Mouse (Mus musculus): ENCODE results near the gene Chil1. TPM values are rescaled to one million over a fixed set of nuclear protein-coding genes. Genes with fewer than 3 reads are reported as not detected.

Chil1 gene
- polyA plus RNA-seq, 1 experiment from 2014 or later: 2.5 TPM

- Histone ChIP-seq H3K36me3 (no peaks in the 10 kb centered on the region), H3K27ac (no peak overlapping the region), H3K4me3 (no peak overlapping the region), H3K27me3 (replicated peaks) (peaks cover 24% of the 10 kb centered on the region), H3K9me3 (no peaks in the 10 kb centered on the region), H3K4me2 (replicated peaks) (no peak overlapping the region), H3K9ac (no peak overlapping the region), H3K4me1 (peaks cover 16% of the 10 kb centered on the region)
- WGBS: 73% methylated on average over 5 of the region's 5 CpGs
- no peak for ATAC-seq (ENCODE audit: low FRiP score, low read depth)
These were observed 48.0 kb downstream of the Chil1 start for GRCm38 (mm10) chr1:134229806-134230575.

GRCm38 (mm10) chr1:134230638-134231228 is 48.8 kb downstream of the Chil1 start:
- ATAC-seq (ENCODE audit: low FRiP score, low read depth): no peak
- Histone ChIP-seq H3K27me3 (replicated peaks) (peaks cover 32% of the 10 kb centered on the region), H3K27ac (no peak overlapping the region), H3K9me3 (no peaks in the 10 kb centered on the region), H3K4me1 (peaks cover 22% of the 10 kb centered on the region), H3K4me3 (no peak overlapping the region), H3K9ac (no peak overlapping the region), H3K4me2 (replicated peaks) (no peak overlapping the region), H3K36me3 (no peaks in the 10 kb centered on the region)
- WGBS: 88% methylated on average over 10 of the region's 10 CpGs

- H3K4me2 ChIP-seq (replicated peaks): no peak overlapping the region
- 87% methylated on average over 3 of the region's 3 CpGs for WGBS
- ATAC-seq (ENCODE audit: low FRiP score, low read depth): no peak
- H3K9me3 ChIP-seq: no peaks in the 10 kb centered on the region
- no peak overlapping the region for H3K9ac ChIP-seq
- no peaks in the 10 kb centered on the region for H3K36me3 ChIP-seq
- H3K27ac ChIP-seq: no peak overlapping the region
- peaks cover 37% of the 10 kb centered on the region for H3K27me3 ChIP-seq (replicated peaks)
- H3K4me3 ChIP-seq: no peak overlapping the region
- peaks cover 22% of the 10 kb centered on the region for H3K4me1 ChIP-seq
These were observed 49.3 kb downstream of the Chil1 start for GRCm38 (mm10) chr1:134231270-134231669.

GRCm38 (mm10) chr1:134231681-134232080 is 49.7 kb downstream of the Chil1 start:
- Histone ChIP-seq H3K4me1 (peaks cover 22% of the 10 kb centered on the region), H3K4me3 (no peak overlapping the region), H3K27me3 (replicated peaks) (peaks cover 41% of the 10 kb centered on the region), H3K9ac (no peak overlapping the region), H3K36me3 (no peaks in the 10 kb centered on the region), H3K27ac (no peak overlapping the region), H3K4me2 (replicated peaks) (no peak overlapping the region), H3K9me3 (no peaks in the 10 kb centered on the region)
- no peak for ATAC-seq (ENCODE audit: low FRiP score, low read depth)
- WGBS: 73% methylated on average over 3 of the region's 3 CpGs

GRCm38 (mm10) chr1:134232326-134232725 is 50.4 kb downstream of the Chil1 start:
- H3K27ac ChIP-seq: no peak overlapping the region

GRCm38 (mm10) chr1:134232778-134233531 is 51.0 kb downstream of the Chil1 start:
- no peak for ATAC-seq (ENCODE audit: low FRiP score, low read depth)
- peaks cover 50% of the 10 kb centered on the region for H3K27me3 ChIP-seq (replicated peaks)
- H3K4me3 ChIP-seq: no peak overlapping the region

More at GRCm38 (mm10) chr1:134232326-134232725, 50.4 kb downstream of the Chil1 start:
- Histone ChIP-seq H3K4me2 (replicated peaks) (no peak overlapping the region), H3K4me3 (no peak overlapping the region), H3K27me3 (replicated peaks) (peaks cover 48% of the 10 kb centered on the region), H3K9me3 (no peaks in the 10 kb centered on the region), H3K36me3 (no peaks in the 10 kb centered on the region), H3K9ac (no peak overlapping the region), H3K4me1 (peaks cover 22% of the 10 kb centered on the region)
- ATAC-seq (ENCODE audit: low FRiP score, low read depth): no peak
- WGBS: 75% methylated on average over 8 of the region's 8 CpGs

GRCm38 (mm10) chr1:134233681-134234454 is 51.9 kb downstream of the Chil1 start:
- H3K9me3 ChIP-seq: no peaks in the 10 kb centered on the region
- H3K27ac ChIP-seq: no peak overlapping the region
- H3K4me2 ChIP-seq (replicated peaks): peak overlapping the region; percentile 85
- H3K36me3 ChIP-seq: no peaks in the 10 kb centered on the region
- 0 out of 2 replicates have a peak overlapping the region, but pooled peaks have one; percentile 41 for H3K4me3 ChIP-seq
- ATAC-seq (ENCODE audit: low FRiP score, low read depth): no peak
- peaks cover 52% of the 10 kb centered on the region for H3K27me3 ChIP-seq (replicated peaks)
- H3K4me1 ChIP-seq: peaks cover 22% of the 10 kb centered on the region
- 55% methylated on average over 19 of the region's 19 CpGs for WGBS
- H3K9ac ChIP-seq: 0 out of 2 replicates have a peak overlapping the region, but pooled peaks have one; percentile 21

More at GRCm38 (mm10) chr1:134232778-134233531, 51.0 kb downstream of the Chil1 start:
- peaks cover 22% of the 10 kb centered on the region for H3K4me1 ChIP-seq
- H3K9me3 ChIP-seq: no peaks in the 10 kb centered on the region
- 53% methylated on average over 12 of the region's 12 CpGs for WGBS
- H3K9ac ChIP-seq: 0 out of 2 replicates have a peak overlapping the region, but pooled peaks have one; percentile 17
- peak overlapping the region; percentile 85 for H3K4me2 ChIP-seq (replicated peaks)
- H3K36me3 ChIP-seq: no peaks in the 10 kb centered on the region
- H3K27ac ChIP-seq: no peak overlapping the region

- H3K27me3 ChIP-seq (replicated peaks): peaks cover 52% of the 10 kb centered on the region
These were observed 52.7 kb downstream of the Chil1 start for GRCm38 (mm10) chr1:134234455-134235390.

GRCm38 (mm10) chr1:134235391-134235921 is 53.5 kb downstream of the Chil1 start, which contains the start of gene Adora1:
Adora1 (minus strand) TSS chr1:134235431.
- H3K9ac ChIP-seq: peak within 1 kb of the TSS; percentile 53
- no peak within 1 kb of the TSS for H3K27ac ChIP-seq
- WGBS: 1% methylated on average over 37 of the region's 37 CpGs
- H3K4me2 ChIP-seq (replicated peaks): peak within 1 kb of the TSS; percentile 85
- peaks cover 52% of the 10 kb centered on the region for H3K27me3 ChIP-seq (replicated peaks)
- peak within 1 kb of the TSS; percentile 41 for H3K4me3 ChIP-seq
- H3K9me3 ChIP-seq: no peaks in the 10 kb centered on the region
- H3K36me3 ChIP-seq: no peaks in the 10 kb centered on the region
- peak; percentile 46; the same call in 1 of the 2 replicates for ATAC-seq (ENCODE audit: low FRiP score, low read depth)
- peaks cover 22% of the 10 kb centered on the region for H3K4me1 ChIP-seq

More at GRCm38 (mm10) chr1:134234455-134235390, 52.7 kb downstream of the Chil1 start:
- Histone ChIP-seq H3K4me3 (peak overlapping the region; percentile 41), H3K4me2 (replicated peaks) (peak overlapping the region; percentile 85), H3K9ac (peak overlapping the region; percentile 53), H3K27ac (no peak overlapping the region), H3K9me3 (no peaks in the 10 kb centered on the region), H3K36me3 (no peaks in the 10 kb centered on the region), H3K4me1 (peaks cover 22% of the 10 kb centered on the region)
- ATAC-seq (ENCODE audit: low FRiP score, low read depth): peak; percentile 61
- WGBS: under 1% methylated on average over 41 of the region's 41 CpGs

- Histone ChIP-seq H3K4me2 (replicated peaks) (no peak overlapping the region), H3K27me3 (replicated peaks) (peaks cover 52% of the 10 kb centered on the region), H3K9me3 (no peaks in the 10 kb centered on the region), H3K36me3 (no peaks in the 10 kb centered on the region), H3K4me1 (peaks cover 22% of the 10 kb centered on the region), H3K4me3 (no peak overlapping the region), H3K9ac (no peak overlapping the region), H3K27ac (no peak overlapping the region)
- no peak for ATAC-seq (ENCODE audit: low FRiP score, low read depth)
- WGBS: 29% methylated on average over 3 of the region's 3 CpGs
These were observed 54.2 kb downstream of the Chil1 start for GRCm38 (mm10) chr1:134236142-134236541.

Data from neural tube, embryonic 12.5 days (tissue).